29 mouse cellular contexts compared by ENCODE assay signal in the genomic region with DNA sequence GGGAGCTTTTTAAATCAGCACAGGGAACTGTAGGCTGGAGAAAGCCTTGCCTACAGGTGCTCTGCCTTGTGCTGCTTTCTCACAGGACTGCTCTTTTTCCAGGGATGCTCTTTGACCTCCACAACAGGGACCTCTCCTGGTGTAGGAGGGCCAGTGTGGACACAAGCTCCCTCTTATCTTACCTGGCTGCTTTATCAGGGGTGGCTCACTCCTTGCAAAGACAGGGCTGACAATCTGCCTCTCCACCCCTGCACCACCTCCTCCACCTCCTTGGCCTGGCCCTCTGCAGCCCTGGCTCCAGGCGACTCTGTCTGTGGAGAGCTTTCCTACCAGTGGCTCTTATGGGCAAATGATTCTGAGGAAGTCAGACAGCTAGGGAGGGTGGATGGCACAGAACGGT.
DNase-seq lines count a peak whose midpoint lies in the region; ATAC-seq and TF ChIP-seq lines count a peak whose summit lies in the region.
"Had no signal": no experiment of that assay in that cellular context is flagged by ENCODE, and none has a peak within 500 bp of the region (broad histone marks: within the 10 kb centered on the region; RNA-seq: fewer than 3 reads in every experiment).

No protein-coding gene starts in this region.

- H3K27me3 ChIP-seq in hindbrain, embryonic 10.5 days (ENCODE audit: insufficient read depth, poor library complexity, severe bottlenecking): peaks cover 37% of the 10 kb centered on the region
- H3K27me3 ChIP-seq in hindbrain, embryonic 11.5 days (ENCODE audit: control insufficient read depth, insufficient read depth, low read length): no peaks in the 10 kb centered on the region
- no peaks in the 10 kb centered on the region for H3K27me3 ChIP-seq in liver, embryonic 16.5 days (ENCODE audit: control insufficient read depth, insufficient read depth, low read depth, low read length)
- H3K27me3 ChIP-seq in liver, postnatal 0 days (ENCODE audit: insufficient read depth, low read length): no peaks in the 10 kb centered on the region
- no peaks in the 10 kb centered on the region for H3K27me3 ChIP-seq in stomach, embryonic 15.5 days (replicated peaks)
- H3K27me3 ChIP-seq: embryonic facial prominence, embryonic 13.5 days; forebrain, embryonic 12.5 days; heart, embryonic 15.5 days; neural tube, embryonic 13.5 days; Patski had no signal

- 86% methylated on average over 2 of the region's 2 CpGs for WGBS in hindbrain, embryonic 10.5 days
- WGBS in hindbrain, embryonic 11.5 days: 67% methylated on average over 2 of the region's 2 CpGs
- 45% methylated on average over 2 of the region's 2 CpGs for WGBS in liver, embryonic 16.5 days (ENCODE audit: insufficient replicate concordance)
- 61% methylated on average over 2 of the region's 2 CpGs for whole genome bisulfite sequencing in liver, postnatal 0 days (ENCODE audit: insufficient replicate concordance)
- WGBS in stomach, embryonic 15.5 days: 47% methylated on average over 2 of the region's 2 CpGs
- WGBS in lung, adult 2 months: 83% methylated on average over 2 of the region's 2 CpGs

- H3K27ac ChIP-seq in hindbrain, embryonic 10.5 days: 0 out of 2 replicates have a peak overlapping the region, but pooled peaks have one; percentile 60
- no peak overlapping the region for H3K27ac ChIP-seq in hindbrain, embryonic 11.5 days (ENCODE audit: low read depth, low read length)
- H3K27ac ChIP-seq in liver, embryonic 16.5 days (ENCODE audit: low read length): no peak overlapping the region
- no peak overlapping the region for H3K27ac ChIP-seq in liver, postnatal 0 days (ENCODE audit: low read depth)
- H3K27ac ChIP-seq in stomach, embryonic 15.5 days: peak overlapping the region; percentile 66
- H3K27ac ChIP-seq: embryonic facial prominence, embryonic 13.5 days; forebrain, embryonic 12.5 days; heart, embryonic 15.5 days; hindbrain, postnatal 0 days; kidney, postnatal 0 days; midbrain, embryonic 10.5 days; neural tube, embryonic 13.5 days had no signal

- H3K4me3 ChIP-seq in hindbrain, embryonic 10.5 days: no peak overlapping the region
- H3K4me3 ChIP-seq in hindbrain, embryonic 11.5 days (ENCODE audit: low read depth, low read length): no peak overlapping the region
- H3K4me3 ChIP-seq in liver, embryonic 16.5 days (ENCODE audit: low read depth, low read length): no peak overlapping the region
- no peak overlapping the region for H3K4me3 ChIP-seq in liver, postnatal 0 days (ENCODE audit: low read depth, low read length)
- no peak overlapping the region for H3K4me3 ChIP-seq in stomach, embryonic 15.5 days (replicated peaks)
- H3K4me3 ChIP-seq in lung, adult 2 months (replicated peaks; ENCODE audit: extremely low read depth, low read depth, low read length): no peak overlapping the region
- H3K4me3 ChIP-seq: embryonic facial prominence, embryonic 13.5 days; erythroblast, embryonic 14.5 days; forebrain, embryonic 12.5 days; heart, embryonic 15.5 days; limb, embryonic 10.5 days; midbrain, embryonic 10.5 days; myocyte; neural tube, embryonic 13.5 days had no signal

- no peak for TF ChIP-seq POLR2A in lung, adult 2 months (IDR thresholded peaks at IDR 0.05; ENCODE audit: borderline replicate concordance, extremely low read depth, low read depth, low read length)

- peaks cover 38% of the 10 kb centered on the region for H3K4me1 ChIP-seq in hindbrain, embryonic 10.5 days (replicated peaks)
- H3K4me1 ChIP-seq in hindbrain, embryonic 11.5 days (replicated peaks; ENCODE audit: control insufficient read depth, insufficient read depth, low read length): 0 out of 2 replicates have a peak, but pooled peaks cover 5% of the 10 kb centered on the region
- peaks cover 7% of the 10 kb centered on the region for H3K4me1 ChIP-seq in liver, embryonic 16.5 days (ENCODE audit: control insufficient read depth, low read depth, low read length)
- H3K4me1 ChIP-seq in liver, postnatal 0 days (ENCODE audit: insufficient read depth): peaks cover 25% of the 10 kb centered on the region; the same call in 1 of the 2 replicates
- peaks cover 33% of the 10 kb centered on the region for H3K4me1 ChIP-seq in stomach, embryonic 15.5 days
- H3K4me1 ChIP-seq in lung, adult 2 months (ENCODE audit: control insufficient read depth, insufficient read depth, low read length): peaks cover 9% of the 10 kb centered on the region

- no peak for ATAC-seq in hindbrain, embryonic 11.5 days (ENCODE audit: low FRiP score)
- peak; percentile 47 for ATAC-seq in liver, embryonic 16.5 days (ENCODE audit: low read depth)
- no peak for ATAC-seq in liver, postnatal 0 days
- ATAC-seq in stomach, embryonic 15.5 days (ENCODE audit: insufficient read depth, low FRiP score, low read depth): peak; percentile 69
- ATAC-seq: hindbrain, postnatal 0 days; midbrain, embryonic 16.5 days; Patski had no signal

- intact Hi-C loops in left cerebral cortex, postnatal 14 days (cut with DNase I): loop anchor here (5.0 kb wide), 1 partner anchor 108 kb away; no protein-coding TSS in a partner anchor

- H3K4me2 ChIP-seq in hindbrain, embryonic 11.5 days (replicated peaks; ENCODE audit: low read depth, low read length): no peak overlapping the region
- H3K4me2 ChIP-seq in liver, embryonic 16.5 days (ENCODE audit: low read depth, low read length): no peak overlapping the region
- no peak overlapping the region for H3K4me2 ChIP-seq in liver, postnatal 0 days (ENCODE audit: low read depth, low read length)
- no peak overlapping the region for H3K4me2 ChIP-seq in stomach, embryonic 15.5 days
- H3K4me2 ChIP-seq: embryonic facial prominence, embryonic 13.5 days; forebrain, embryonic 12.5 days; heart, embryonic 15.5 days; liver, embryonic 11.5 days; neural tube, embryonic 13.5 days had no signal

- no peak for TF ChIP-seq EP300 in liver, postnatal 0 days (IDR thresholded peaks at IDR 0.05; ENCODE audit: low read depth)

- no peak overlapping the region for H3K9ac ChIP-seq in hindbrain, embryonic 11.5 days (ENCODE audit: low read depth, low read length)
- H3K9ac ChIP-seq in liver, embryonic 16.5 days (ENCODE audit: low read depth, low read length): no peak overlapping the region
- no peak overlapping the region for H3K9ac ChIP-seq in liver, postnatal 0 days (replicated peaks)
- no peak overlapping the region for H3K9ac ChIP-seq in stomach, embryonic 15.5 days
- H3K9ac ChIP-seq: embryonic facial prominence, embryonic 13.5 days; forebrain, embryonic 12.5 days; heart, embryonic 15.5 days; neural tube, embryonic 13.5 days had no signal

- H3K36me3 ChIP-seq in hindbrain, embryonic 10.5 days: no peaks in the 10 kb centered on the region
- H3K36me3 ChIP-seq in hindbrain, embryonic 11.5 days (ENCODE audit: control insufficient read depth, insufficient read depth, low read length): no peaks in the 10 kb centered on the region
- H3K36me3 ChIP-seq in liver, embryonic 16.5 days (ENCODE audit: control insufficient read depth, insufficient read depth): no peaks in the 10 kb centered on the region
- no peaks in the 10 kb centered on the region for H3K36me3 ChIP-seq in liver, postnatal 0 days (replicated peaks; ENCODE audit: insufficient read depth, low read length)
- H3K36me3 ChIP-seq in stomach, embryonic 15.5 days: no peaks in the 10 kb centered on the region
- H3K36me3 ChIP-seq: embryonic facial prominence, embryonic 13.5 days; forebrain, embryonic 12.5 days; heart, embryonic 15.5 days; limb, embryonic 10.5 days; midbrain, embryonic 10.5 days; neural tube, embryonic 13.5 days had no signal

- no peak for DNase-seq in hindbrain, embryonic 10.5 days (ENCODE audit: low spot score)
- no peak for DNase-seq in hindbrain, embryonic 11.5 days (ENCODE audit: low spot score)
- no peak for DNase-seq in liver, postnatal 0 days
- DNase-seq in lung, adult 2 months: no peak
- no peak for DNase-seq in layer of hippocampus, postnatal 25 days (ENCODE audit: extremely low spot score in 1 of 2, low spot score in 1 of 2)
- DNase-seq in left cerebral cortex, postnatal 14 days (ENCODE audit: low spot score in 2 of 2): no peak
- DNase-seq: adrenal gland, postnatal 36 days; cerebellum, adult 11 months; cerebellum, adult 9-11 months; gastrocnemius, postnatal 25 days; heart, postnatal 36 days; retina, postnatal 1 day; right cerebral cortex, postnatal 25 days; thymus, postnatal 14 days had no signal

- no peak for TF ChIP-seq CTCF in liver, postnatal 0 days (IDR thresholded peaks at IDR 0.05; ENCODE audit: low read depth)
- TF ChIP-seq CTCF in lung, adult 2 months (IDR thresholded peaks at IDR 0.05; ENCODE audit: insufficient read depth, low read length): no peak

- H3K9me3 ChIP-seq in hindbrain, embryonic 10.5 days: no peaks in the 10 kb centered on the region
- no peaks in the 10 kb centered on the region for H3K9me3 ChIP-seq in hindbrain, embryonic 11.5 days (ENCODE audit: control insufficient read depth, low read length)
- H3K9me3 ChIP-seq in liver, embryonic 16.5 days (replicated peaks; ENCODE audit: control insufficient read depth, low read length): no peaks in the 10 kb centered on the region
- H3K9me3 ChIP-seq in liver, postnatal 0 days (ENCODE audit: low read length): no peaks in the 10 kb centered on the region
- H3K9me3 ChIP-seq in stomach, embryonic 15.5 days: no peaks in the 10 kb centered on the region
- H3K9me3 ChIP-seq: embryonic facial prominence, embryonic 13.5 days; forebrain, embryonic 12.5 days; heart, embryonic 15.5 days; limb, embryonic 10.5 days; midbrain, embryonic 10.5 days; neural tube, embryonic 13.5 days had no signal

Comparison
In these comparisons a context has a peak if more than half of its experiments do, and no peak if none do; other contexts are left out.
1. H3K27ac ChIP-seq: peak in hindbrain, embryonic 10.5 days (single experiment) and stomach, embryonic 15.5 days (single experiment); none in hindbrain, embryonic 11.5 days (single experiment), liver, embryonic 16.5 days (single experiment) and liver, postnatal 0 days (single experiment).
2. ATAC-seq: peak in liver, embryonic 16.5 days (single experiment) and stomach, embryonic 15.5 days (single experiment); none in hindbrain, embryonic 11.5 days (single experiment) and liver, postnatal 0 days (single experiment).